Mouse (Mus musculus): ENCODE results near the gene Tekt1. TPM values are rescaled to one million over a fixed set of nuclear protein-coding genes. Genes with fewer than 3 reads are reported as not detected.

Gene Tekt1
- polyA plus RNA-seq, 1 experiment from 2014 or later, result 0.19 TPM

GRCm38 (mm10) chr11:72389407-72390142 lies 27.3 kb upstream of the Tekt1 start:
- no peak overlapping the region for H3K27ac ChIP-seq (replicated peaks in 1 of 2; ENCODE audit: control insufficient read depth in 1 of 2, insufficient read depth in 1 of 2, low read depth in 2 of 2, low read length in 2 of 2)
- no peak for ATAC-seq (ENCODE audit: insufficient number of reproducible peaks, insufficient read depth, low FRiP score, low read depth)
- no peak overlapping the region for H3K4me3 ChIP-seq (ENCODE audit: control insufficient read depth in 1 of 2, insufficient read depth in 1 of 2, low read depth in 1 of 2, low read length in 2 of 2)
- WGBS, result 90% methylated on average over 7 of the region's 7 CpGs
- no peak overlapping the region for H3K9ac ChIP-seq (ENCODE audit: low read length)
- H3K9me3 ChIP-seq (ENCODE audit: control insufficient read depth, low read length), result no peaks in the 10 kb centered on the region
- peaks cover 3 to 14% of the 10 kb centered on the region in 2 experiments for H3K4me1 ChIP-seq (ENCODE audit: control insufficient read depth in 2 of 2, insufficient read depth in 2 of 2, low read length in 2 of 2)
- H3K4me2 ChIP-seq (ENCODE audit: low read length), result no peak overlapping the region
- no peaks in the 10 kb centered on the region for H3K27me3 ChIP-seq (ENCODE audit: control insufficient read depth, insufficient read depth, low read length)
- peaks cover 70% of the 10 kb centered on the region for H3K36me3 ChIP-seq (ENCODE audit: control insufficient read depth, insufficient read depth, low read length)

- no peak for ATAC-seq (ENCODE audit: insufficient number of reproducible peaks, insufficient read depth, low FRiP score, low read depth)
- peaks cover 58% of the 10 kb centered on the region for H3K36me3 ChIP-seq (ENCODE audit: control insufficient read depth, insufficient read depth, low read length)
These were observed 25.9 kb upstream of the Tekt1 start for GRCm38 (mm10) chr11:72388113-72388529.

DNA sequence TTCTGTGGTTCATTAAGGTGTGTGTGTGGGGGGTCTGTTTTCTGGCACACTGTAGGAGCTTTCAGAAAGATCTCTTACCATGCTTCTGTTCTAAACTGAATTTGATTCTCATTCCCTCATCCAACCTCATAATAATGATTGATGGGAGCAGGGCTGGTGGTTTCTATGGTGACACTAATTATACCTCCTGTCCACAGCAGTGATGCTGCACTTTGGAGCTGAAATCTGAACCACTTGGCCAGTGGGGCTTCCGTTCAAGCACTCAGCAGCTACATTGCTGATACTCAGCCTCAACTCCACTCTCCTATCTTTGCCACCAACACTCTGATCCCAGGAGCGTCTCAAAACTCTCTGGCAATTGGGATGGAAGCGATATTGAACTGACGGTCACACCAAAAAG lies 17.1 kb upstream of the Tekt1 start:
- no peak overlapping the region for H3K27ac ChIP-seq (replicated peaks in 1 of 2; ENCODE audit: control insufficient read depth in 1 of 2, insufficient read depth in 1 of 2, low read depth in 2 of 2, low read length in 2 of 2)
- no peaks in the 10 kb centered on the region for H3K36me3 ChIP-seq (ENCODE audit: control insufficient read depth, insufficient read depth, low read length)
- 82% methylated on average over 4 of the region's 4 CpGs for WGBS
- H3K9ac ChIP-seq (ENCODE audit: low read length), result no peak overlapping the region
- ATAC-seq (ENCODE audit: insufficient number of reproducible peaks, insufficient read depth, low FRiP score, low read depth), result no peak
- no peaks in the 10 kb centered on the region for H3K27me3 ChIP-seq (ENCODE audit: control insufficient read depth, insufficient read depth, low read length)
- H3K4me1 ChIP-seq (ENCODE audit: control insufficient read depth in 2 of 2, insufficient read depth in 2 of 2, low read length in 2 of 2), result peaks cover 2 to 7% of the 10 kb centered on the region in 2 experiments; a peak in 2 of 4 replicates
- no peak overlapping the region for H3K4me3 ChIP-seq (ENCODE audit: control insufficient read depth in 1 of 2, insufficient read depth in 1 of 2, low read depth in 1 of 2, low read length in 2 of 2)
- H3K9me3 ChIP-seq (ENCODE audit: control insufficient read depth, low read length), result no peaks in the 10 kb centered on the region
- H3K4me2 ChIP-seq (ENCODE audit: low read length), result no peak overlapping the region

More at GRCm38 (mm10) chr11:72388113-72388529, 25.9 kb upstream of the Tekt1 start:
- Histone ChIP-seq H3K9ac (ENCODE audit: low read length) (no peak overlapping the region), H3K27me3 (ENCODE audit: control insufficient read depth, insufficient read depth, low read length) (no peaks in the 10 kb centered on the region), H3K4me2 (ENCODE audit: low read length) (no peak overlapping the region), H3K9me3 (ENCODE audit: control insufficient read depth, low read length) (no peaks in the 10 kb centered on the region), H3K4me3 (ENCODE audit: control insufficient read depth in 1 of 2, insufficient read depth in 1 of 2, low read depth in 1 of 2, low read length in 2 of 2) (no peak overlapping the region), H3K4me1 (ENCODE audit: control insufficient read depth in 2 of 2, insufficient read depth in 2 of 2, low read length in 2 of 2) (no peaks in the 10 kb centered on the region), H3K27ac (replicated peaks in 1 of 2; ENCODE audit: control insufficient read depth in 1 of 2, insufficient read depth in 1 of 2, low read depth in 2 of 2, low read length in 2 of 2) (no peak overlapping the region)
- 95% methylated on average over 6 of the region's 6 CpGs for WGBS

DNA sequence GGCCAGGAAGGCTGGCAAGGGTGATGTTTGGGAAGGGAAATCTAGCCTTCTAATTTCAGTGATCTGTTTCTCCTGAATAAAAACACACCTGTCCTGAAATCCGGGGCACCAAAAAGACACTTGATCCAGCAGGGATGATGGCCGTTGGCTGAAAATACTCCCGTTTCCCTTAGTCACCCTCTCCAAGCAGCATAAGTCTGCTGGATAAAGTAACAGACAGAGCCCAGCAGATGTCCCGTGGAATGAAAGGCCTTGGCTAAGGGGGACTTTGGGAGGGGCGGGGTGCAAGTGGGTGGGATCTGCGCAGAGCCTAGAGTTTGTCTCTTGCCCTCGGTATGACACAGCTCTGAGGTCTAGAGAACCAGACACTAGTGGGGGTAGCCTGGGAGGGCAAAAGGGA lies 16.0 kb upstream of the Tekt1 start:
- WGBS, result 68% methylated on average over 7 of the region's 7 CpGs
- H3K9me3 ChIP-seq (ENCODE audit: control insufficient read depth, low read length), result no peaks in the 10 kb centered on the region
- no peaks in the 10 kb centered on the region for H3K36me3 ChIP-seq (ENCODE audit: control insufficient read depth, insufficient read depth, low read length)
- no peak overlapping the region for H3K4me3 ChIP-seq (ENCODE audit: control insufficient read depth in 1 of 2, insufficient read depth in 1 of 2, low read depth in 1 of 2, low read length in 2 of 2)
- no peak for ATAC-seq (ENCODE audit: insufficient number of reproducible peaks, insufficient read depth, low FRiP score, low read depth)
- H3K9ac ChIP-seq (ENCODE audit: low read length), result no peak overlapping the region
- H3K27me3 ChIP-seq (ENCODE audit: control insufficient read depth, insufficient read depth, low read length), result no peaks in the 10 kb centered on the region
- no peak overlapping the region for H3K4me2 ChIP-seq (ENCODE audit: low read length)
- H3K27ac ChIP-seq (replicated peaks in 1 of 2; ENCODE audit: control insufficient read depth in 1 of 2, insufficient read depth in 1 of 2, low read depth in 2 of 2, low read length in 2 of 2), result no peak overlapping the region
- H3K4me1 ChIP-seq (ENCODE audit: control insufficient read depth in 2 of 2, insufficient read depth in 2 of 2, low read length in 2 of 2), result peaks cover 2 to 7% of the 10 kb centered on the region in 2 experiments; a peak in 2 of 4 replicates

- Histone ChIP-seq H3K9ac (ENCODE audit: low read length) (no peak overlapping the region), H3K4me2 (ENCODE audit: low read length) (no peak overlapping the region), H3K27ac (replicated peaks in 1 of 2; ENCODE audit: control insufficient read depth in 1 of 2, insufficient read depth in 1 of 2, low read depth in 2 of 2, low read length in 2 of 2) (peak overlapping the region in 1 of 2 experiments; percentile 12; a peak in 1 of 4 replicates), H3K4me1 (ENCODE audit: control insufficient read depth in 2 of 2, insufficient read depth in 2 of 2, low read length in 2 of 2) (peaks cover 2 to 7% of the 10 kb centered on the region in 2 experiments; a peak in 2 of 4 replicates), H3K9me3 (ENCODE audit: control insufficient read depth, low read length) (no peaks in the 10 kb centered on the region), H3K4me3 (ENCODE audit: control insufficient read depth in 1 of 2, insufficient read depth in 1 of 2, low read depth in 1 of 2, low read length in 2 of 2) (no peak overlapping the region), H3K27me3 (ENCODE audit: control insufficient read depth, insufficient read depth, low read length) (no peaks in the 10 kb centered on the region), H3K36me3 (ENCODE audit: control insufficient read depth, insufficient read depth, low read length) (no peaks in the 10 kb centered on the region)
- WGBS, result 61% methylated on average over 2 of the region's 2 CpGs
- no peak for ATAC-seq (ENCODE audit: insufficient number of reproducible peaks, insufficient read depth, low FRiP score, low read depth)
These were observed 14.3 kb upstream of the Tekt1 start for GRCm38 (mm10) chr11:72376562-72376961.

DNA sequence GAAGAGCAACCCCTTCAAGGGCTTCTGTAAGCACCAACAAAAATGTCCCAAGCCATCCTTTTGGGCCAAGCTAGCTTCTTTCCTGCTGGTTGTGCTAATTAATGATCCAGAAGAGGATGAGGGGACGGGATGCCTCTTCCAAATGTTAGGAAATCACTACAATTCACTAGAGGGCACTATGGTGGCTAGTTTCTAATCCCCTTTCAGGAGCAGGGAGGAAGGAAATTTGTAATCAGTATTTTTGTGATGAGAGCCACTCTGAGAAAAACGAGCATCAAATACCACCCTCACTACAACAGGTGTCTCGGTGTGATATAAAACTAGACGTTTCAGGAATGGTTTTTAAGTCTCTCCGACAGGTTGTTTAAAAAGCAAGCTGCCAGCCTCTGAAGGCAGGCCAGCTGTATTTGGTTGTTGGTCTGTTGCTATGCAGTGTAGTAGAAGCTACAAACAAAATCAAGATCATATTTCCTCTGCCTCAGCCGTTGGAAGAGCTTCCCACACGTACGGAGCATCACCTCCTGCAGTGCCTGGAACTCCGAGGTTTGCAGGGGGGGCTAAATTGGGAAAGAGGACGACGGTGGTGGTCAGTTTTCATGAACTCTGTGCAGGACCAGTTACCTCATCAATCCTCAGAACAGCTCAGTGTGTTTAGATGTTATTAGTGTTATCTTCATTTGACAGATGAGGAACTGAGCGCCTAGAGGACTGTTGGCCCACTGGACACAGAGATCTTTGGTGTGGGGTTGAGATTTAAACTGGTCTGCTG lies 7.8 kb upstream of the Tekt1 start:
- no peaks in the 10 kb centered on the region for H3K36me3 ChIP-seq (ENCODE audit: control insufficient read depth, insufficient read depth, low read length)
- no peaks in the 10 kb centered on the region for H3K27me3 ChIP-seq (ENCODE audit: control insufficient read depth, insufficient read depth, low read length)
- peaks cover 0 to 5% of the 10 kb centered on the region in 2 experiments; a peak in 2 of 4 replicates for H3K4me1 ChIP-seq (ENCODE audit: control insufficient read depth in 2 of 2, insufficient read depth in 2 of 2, low read length in 2 of 2)
- H3K27ac ChIP-seq (replicated peaks in 1 of 2; ENCODE audit: control insufficient read depth in 1 of 2, insufficient read depth in 1 of 2, low read depth in 2 of 2, low read length in 2 of 2), result no peak overlapping the region
- no peak for ATAC-seq (ENCODE audit: insufficient number of reproducible peaks, insufficient read depth, low FRiP score, low read depth)
- no peak overlapping the region for H3K9ac ChIP-seq (ENCODE audit: low read length)
- H3K4me2 ChIP-seq (ENCODE audit: low read length), result 0 out of 2 replicates have a peak overlapping the region, but pooled peaks have one; percentile 2
- no peaks in the 10 kb centered on the region for H3K9me3 ChIP-seq (ENCODE audit: control insufficient read depth, low read length)
- 17% methylated on average over 12 of the region's 12 CpGs for WGBS
- no peak overlapping the region for H3K4me3 ChIP-seq (ENCODE audit: control insufficient read depth in 1 of 2, insufficient read depth in 1 of 2, low read depth in 1 of 2, low read length in 2 of 2)

GRCm38 (mm10) chr11:72367934-72368674 lies 5.9 kb upstream of the Tekt1 start:
- Histone ChIP-seq H3K36me3 (ENCODE audit: control insufficient read depth, insufficient read depth, low read length) (no peaks in the 10 kb centered on the region), H3K27ac (replicated peaks in 1 of 2; ENCODE audit: control insufficient read depth in 1 of 2, insufficient read depth in 1 of 2, low read depth in 2 of 2, low read length in 2 of 2) (no peak overlapping the region), H3K9ac (ENCODE audit: low read length) (no peak overlapping the region), H3K4me3 (ENCODE audit: control insufficient read depth in 1 of 2, insufficient read depth in 1 of 2, low read depth in 1 of 2, low read length in 2 of 2) (no peak overlapping the region), H3K4me1 (ENCODE audit: control insufficient read depth in 2 of 2, insufficient read depth in 2 of 2, low read length in 2 of 2) (peaks cover 4 to 5% of the 10 kb centered on the region in 2 experiments; a peak in 2 of 4 replicates), H3K4me2 (ENCODE audit: low read length) (no peak overlapping the region), H3K9me3 (ENCODE audit: control insufficient read depth, low read length) (no peaks in the 10 kb centered on the region), H3K27me3 (ENCODE audit: control insufficient read depth, insufficient read depth, low read length) (no peaks in the 10 kb centered on the region)
- no peak for ATAC-seq (ENCODE audit: insufficient number of reproducible peaks, insufficient read depth, low FRiP score, low read depth)
- WGBS, result 65% methylated on average over 11 of the region's 11 CpGs

All from heart, embryonic 14.5 days (tissue).